Mouse (Mus musculus) thymus, adult 2 months (tissue): ENCODE data around the gene Adamtsl3.

Source experiments
- CTCF ChIP-seq: fragments of 200-500 bp; IDR thresholded peaks from 2 replicates; pipeline ENCODE4 v1.5.1; 2012; ENCODE audit warnings: mild to moderate bottlenecking, control low read depth, low read length, moderate library complexity, borderline replicate concordance; ENCODE audit not compliant: control insufficient read depth, poor library complexity, insufficient read depth; ENCODE audit errors: extremely low read depth
- POLR2A ChIP-seq: fragments of 200-500 bp; IDR thresholded peaks from 2 replicates; pipeline ENCODE4 v1.6.1; 2012; ENCODE audit warnings: mild to moderate bottlenecking, low read length, control low read depth, moderate library complexity; ENCODE audit not compliant: control insufficient read depth, poor library complexity, insufficient read depth; ENCODE audit errors: extremely low read depth

- TF ChIP-seq CTCF: no peak
- TF ChIP-seq POLR2A: no peak
Observed at GRCm38 (mm10) chr7:82294611-82295010, 40.9 kb upstream of the Adamtsl3 start.
